Mouse (Mus musculus): Measurements from ENCODE around the gene Olfr508.
"Not testable (repeated sequence)": the region's sequence is repeated elsewhere in the genome, so short reads cannot be mapped to it uniquely, and the experiment has no call there.

Gene Olfr508

DNA sequence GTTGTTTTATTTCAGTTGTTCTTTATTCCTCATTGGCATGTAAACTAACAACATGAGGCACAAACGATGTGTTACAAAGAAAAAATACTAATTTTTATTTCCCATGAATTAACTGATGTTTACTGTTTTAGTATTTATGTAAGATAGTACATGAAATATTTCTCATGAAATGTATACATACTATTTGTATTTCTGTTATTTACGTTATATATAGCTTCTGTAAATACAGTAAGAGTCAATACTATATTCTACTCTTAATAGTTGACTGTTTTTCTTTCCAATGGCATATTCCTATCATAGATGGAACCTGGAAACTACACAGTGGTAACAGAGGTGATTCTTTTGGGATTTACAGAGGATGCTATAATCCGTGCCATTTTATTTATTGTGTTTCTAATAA is at the start of gene Olfr508:
TSS of gene Olfr508 (plus strand) at position 301 of the 400 bp plus-strand sequence.
- no peak for DNase-seq (ENCODE audit: low spot score)

DNA sequence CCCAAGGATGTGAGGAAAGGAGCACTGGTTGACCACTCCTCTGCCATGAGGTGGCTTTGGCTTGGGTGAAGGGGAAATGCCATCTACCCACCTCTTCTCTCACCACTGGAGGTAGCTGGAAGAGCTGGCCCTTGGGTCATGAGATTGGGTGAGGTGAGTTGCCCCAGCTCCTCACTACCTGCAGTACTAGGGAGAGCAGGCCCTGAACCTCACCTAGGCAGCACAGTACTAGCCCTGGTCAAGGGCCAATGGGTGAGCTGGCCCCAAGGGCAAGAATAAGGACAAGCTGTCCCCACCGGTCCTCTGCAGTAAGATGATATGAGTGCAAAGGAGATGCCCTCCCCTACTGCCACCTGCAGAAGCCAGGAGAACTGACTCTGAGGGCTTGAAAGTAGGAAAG is 40.0 kb upstream of the Olfr508 start:
- no peak for DNase-seq (ENCODE audit: low spot score)

DNA sequence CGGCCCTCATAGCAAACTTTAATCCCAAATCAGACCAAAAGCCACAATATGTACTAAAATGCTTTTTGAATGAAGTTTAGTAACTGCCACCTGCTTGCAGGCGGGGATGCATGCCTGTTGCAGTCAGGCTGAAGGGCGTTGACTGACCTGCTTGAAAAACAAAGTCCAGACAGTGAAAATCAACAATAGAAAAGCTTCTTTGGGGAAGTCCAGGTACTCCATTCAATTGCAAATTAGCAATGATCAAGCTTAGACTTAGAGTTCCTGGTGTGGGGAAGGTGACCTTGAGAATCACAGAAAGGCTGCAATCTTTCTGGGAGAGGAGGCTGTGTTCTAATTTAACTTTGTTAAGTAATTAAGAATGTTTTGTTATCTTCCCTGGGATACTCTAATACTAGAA is 27.9 kb upstream of the Olfr508 start:
- DNase-seq (ENCODE audit: low spot score), result not testable (repeated sequence)

DNA sequence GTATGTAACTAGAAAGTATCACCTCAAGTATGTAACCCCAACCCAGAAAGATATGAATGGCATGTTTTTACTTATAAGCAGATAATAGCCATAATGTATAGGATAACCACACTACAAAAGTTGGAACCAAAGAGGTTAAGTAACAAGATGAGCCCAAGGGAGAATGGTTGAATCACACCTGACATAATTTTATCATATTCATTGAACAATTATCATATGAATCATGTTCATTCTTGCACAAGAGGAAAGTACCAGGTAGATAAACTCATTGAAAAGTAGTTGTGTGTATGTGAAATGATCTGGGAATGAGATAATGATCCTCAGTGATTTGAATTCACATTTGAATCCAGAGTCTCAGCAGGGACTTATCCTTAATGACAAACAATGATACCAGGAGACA is 19.3 kb upstream of the Olfr508 start, which contains the start of gene Olfr506:
TSS of gene Olfr506 (plus strand) at position 301 of the 400 bp plus-strand sequence.
- no peak for DNase-seq (ENCODE audit: low spot score)

DNA sequence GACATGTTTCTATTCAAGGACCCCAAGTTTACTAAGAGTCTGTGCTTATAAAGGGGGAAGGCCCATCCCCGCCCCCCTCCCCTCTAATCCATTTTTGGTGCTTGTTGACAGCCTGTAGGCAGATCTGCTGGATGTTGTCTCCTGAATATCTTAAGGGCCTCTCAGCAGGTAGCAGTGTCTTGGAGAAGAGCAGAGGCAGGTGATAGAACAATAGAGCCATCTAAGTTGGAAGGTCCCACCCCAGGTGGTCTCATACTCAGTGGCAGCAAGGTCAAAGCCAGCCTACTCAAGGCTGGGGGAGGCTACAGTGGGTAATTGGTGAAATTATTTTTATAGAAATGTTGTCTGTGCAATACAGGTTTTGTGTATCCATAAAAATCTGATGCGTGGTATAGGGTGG is 15.7 kb upstream of the Olfr508 start:
- DNase-seq (ENCODE audit: low spot score), result no peak

DNA sequence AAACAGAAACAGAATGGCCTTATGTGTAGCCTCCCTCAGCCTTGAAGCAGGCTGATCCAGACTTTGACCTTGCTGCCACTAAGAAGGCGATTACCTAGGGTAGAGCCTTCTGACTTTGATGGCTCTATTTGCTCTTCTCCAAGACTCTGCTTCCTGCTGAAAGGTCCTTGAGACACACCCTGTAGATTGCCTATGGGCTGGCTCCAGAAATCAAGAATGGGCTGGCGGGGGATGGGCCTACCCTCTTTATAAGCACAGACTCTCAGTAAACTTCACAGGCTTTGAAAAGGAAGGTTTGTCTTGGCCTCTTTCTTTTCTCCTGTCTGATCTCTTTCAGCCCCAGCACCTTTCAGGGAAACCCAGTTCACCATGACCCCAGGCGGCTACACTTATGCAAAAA is 13.0 kb upstream of the Olfr508 start:
- DNase-seq (ENCODE audit: low spot score), result not testable (repeated sequence)

DNA sequence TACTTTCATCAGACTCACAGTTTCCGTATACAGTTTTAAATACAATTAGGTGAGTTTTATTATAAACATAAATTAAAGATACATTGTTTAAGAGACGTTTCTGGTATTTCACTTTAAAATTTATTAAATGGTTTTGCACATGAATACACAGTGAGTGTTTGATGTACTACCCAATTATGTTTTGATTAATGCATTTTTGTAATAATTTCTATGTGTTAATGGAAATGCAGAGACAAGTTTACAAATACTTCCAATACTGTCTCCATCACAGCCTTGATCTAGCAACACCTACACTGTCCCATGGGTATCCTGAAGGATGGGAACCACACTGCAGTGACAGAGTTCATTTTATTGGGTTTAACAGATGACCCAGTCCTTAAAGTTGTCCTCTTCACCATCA is 8.3 kb upstream of the Olfr508 start, which contains the start of gene Olfr507:
TSS of gene Olfr507 (plus strand) at position 301 of the 400 bp plus-strand sequence.
- DNase-seq (ENCODE audit: low spot score), result no peak

DNA sequence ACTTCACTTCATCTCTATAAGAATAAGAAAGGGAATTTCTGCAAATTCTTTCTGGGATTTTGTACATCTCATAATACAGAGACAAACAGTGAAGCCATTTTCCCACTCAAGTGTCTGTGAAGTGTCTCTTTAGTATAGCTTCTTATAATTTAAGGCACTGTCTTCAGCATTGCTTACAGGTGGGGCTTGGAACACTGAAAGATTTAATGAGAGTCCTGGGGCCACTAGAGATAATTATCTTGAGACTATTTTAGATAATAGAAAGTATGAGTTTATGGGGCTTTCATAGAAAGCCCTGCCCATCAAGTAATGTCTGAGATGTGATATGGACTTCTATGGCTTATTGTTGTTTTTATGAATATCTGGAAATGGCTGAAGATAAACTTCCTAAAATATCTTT is 22.0 kb downstream of the Olfr508 start, which contains the start of gene Olfr509:
TSS of gene Olfr509 (minus strand) at position 101 of the 400 bp plus-strand sequence.
- no peak for DNase-seq (ENCODE audit: low spot score)

DNA sequence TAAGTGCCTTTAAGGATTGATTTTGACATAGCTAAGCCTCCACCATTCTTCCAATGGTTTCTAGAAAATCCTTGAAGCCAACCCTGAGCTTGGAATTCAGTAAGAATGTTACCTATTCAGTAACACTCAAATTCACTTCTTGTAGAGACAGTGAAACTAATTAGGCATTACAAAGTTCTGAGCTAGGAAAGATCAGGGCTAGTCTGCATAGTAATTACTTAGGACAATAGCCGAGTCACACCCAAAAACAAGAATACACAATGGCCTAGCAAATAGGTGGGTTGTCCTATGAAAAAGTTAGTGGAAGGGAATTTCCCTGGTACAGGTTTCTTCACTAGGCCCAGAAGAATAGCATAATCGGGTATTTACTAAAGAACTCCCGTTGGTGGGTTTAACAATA is 32.6 kb downstream of the Olfr508 start:
- DNase-seq (ENCODE audit: low spot score), result no peak

DNA sequence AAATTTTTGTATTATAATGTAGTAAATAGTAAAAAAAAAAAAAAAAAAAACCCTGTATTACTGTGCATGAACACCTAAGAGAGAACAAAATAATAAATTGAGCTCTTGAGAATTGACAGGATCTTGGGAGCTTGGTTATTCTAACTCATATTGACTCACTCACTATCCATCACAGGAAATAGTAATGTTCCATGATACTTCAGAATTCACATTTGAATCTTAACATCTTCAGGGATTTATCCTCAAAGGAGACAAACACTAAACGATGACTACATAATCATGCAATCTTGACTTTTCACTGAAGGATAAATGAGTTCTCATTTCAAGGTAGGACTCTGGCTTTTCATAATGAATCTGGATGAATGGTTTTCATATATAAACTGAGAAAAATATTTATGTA is 36.3 kb downstream of the Olfr508 start, which contains the start of gene Olfr510:
TSS of gene Olfr510 (plus strand) at position 301 of the 400 bp plus-strand sequence.
- no peak for DNase-seq (ENCODE audit: low spot score)

DNA sequence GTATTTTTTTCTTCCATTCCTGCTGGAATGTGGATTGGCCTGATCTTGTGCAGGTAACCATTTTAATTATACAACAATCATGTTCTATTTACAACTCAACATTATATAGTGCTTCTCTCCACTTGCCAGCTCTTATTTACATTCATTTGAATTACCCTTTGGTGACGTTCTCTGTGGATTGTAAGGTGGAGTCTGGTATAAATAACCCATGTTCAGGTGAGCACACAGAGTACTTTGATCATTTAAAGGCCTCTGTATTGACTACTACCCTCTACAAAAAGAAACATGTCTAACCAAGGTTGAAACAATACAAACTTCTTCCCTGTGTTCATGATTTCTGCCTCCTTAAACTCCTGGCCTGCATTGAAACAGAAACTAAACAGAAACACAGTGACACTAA is 41.3 kb downstream of the Olfr508 start:
- DNase-seq (ENCODE audit: low spot score), result no peak

DNA sequence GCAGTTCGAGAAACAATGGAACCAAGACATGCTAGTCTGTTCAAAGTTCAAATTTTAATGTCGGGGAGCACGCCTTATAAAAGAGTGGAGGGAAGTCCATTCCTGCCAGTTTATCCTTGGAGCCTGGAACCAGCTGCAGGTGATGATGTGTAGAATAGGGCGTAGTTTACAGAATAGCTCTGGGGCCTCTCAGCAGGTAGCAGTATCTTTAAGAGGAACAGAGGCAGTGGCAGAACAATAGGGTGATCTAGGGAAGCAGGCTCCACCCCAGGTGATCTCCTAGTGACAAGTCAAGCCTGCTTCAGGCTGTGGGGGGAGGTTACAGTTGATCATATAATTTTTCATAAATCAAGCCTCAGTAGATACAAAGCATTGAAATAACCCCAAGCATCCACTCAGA is 49.1 kb downstream of the Olfr508 start:
- no peak for DNase-seq (ENCODE audit: low spot score)
